Mouse (Mus musculus) liver, embryonic 14.5 days (tissue): Measurements from ENCODE around the gene Ccdc78.

Source experiments
- CTCF ChIP-seq: IDR thresholded peaks from 2 replicates; pipeline ENCODE4 v1.5.1; 2016; ENCODE audit warnings: antibody characterized with exemption, low read depth, control low read depth
- EP300 ChIP-seq: IDR thresholded peaks from 2 replicates; pipeline ENCODE4 v1.6.1; 2016; ENCODE audit warnings: antibody characterized with exemption, low read depth

GRCm38 (mm10) chr17:25828223-25828594, 41.8 kb downstream of the Ccdc78 start:
- TF ChIP-seq EP300 (no peak), CTCF (no peak)
